ENCODE assay signal across 8 mouse cellular contexts in the genomic region with DNA sequence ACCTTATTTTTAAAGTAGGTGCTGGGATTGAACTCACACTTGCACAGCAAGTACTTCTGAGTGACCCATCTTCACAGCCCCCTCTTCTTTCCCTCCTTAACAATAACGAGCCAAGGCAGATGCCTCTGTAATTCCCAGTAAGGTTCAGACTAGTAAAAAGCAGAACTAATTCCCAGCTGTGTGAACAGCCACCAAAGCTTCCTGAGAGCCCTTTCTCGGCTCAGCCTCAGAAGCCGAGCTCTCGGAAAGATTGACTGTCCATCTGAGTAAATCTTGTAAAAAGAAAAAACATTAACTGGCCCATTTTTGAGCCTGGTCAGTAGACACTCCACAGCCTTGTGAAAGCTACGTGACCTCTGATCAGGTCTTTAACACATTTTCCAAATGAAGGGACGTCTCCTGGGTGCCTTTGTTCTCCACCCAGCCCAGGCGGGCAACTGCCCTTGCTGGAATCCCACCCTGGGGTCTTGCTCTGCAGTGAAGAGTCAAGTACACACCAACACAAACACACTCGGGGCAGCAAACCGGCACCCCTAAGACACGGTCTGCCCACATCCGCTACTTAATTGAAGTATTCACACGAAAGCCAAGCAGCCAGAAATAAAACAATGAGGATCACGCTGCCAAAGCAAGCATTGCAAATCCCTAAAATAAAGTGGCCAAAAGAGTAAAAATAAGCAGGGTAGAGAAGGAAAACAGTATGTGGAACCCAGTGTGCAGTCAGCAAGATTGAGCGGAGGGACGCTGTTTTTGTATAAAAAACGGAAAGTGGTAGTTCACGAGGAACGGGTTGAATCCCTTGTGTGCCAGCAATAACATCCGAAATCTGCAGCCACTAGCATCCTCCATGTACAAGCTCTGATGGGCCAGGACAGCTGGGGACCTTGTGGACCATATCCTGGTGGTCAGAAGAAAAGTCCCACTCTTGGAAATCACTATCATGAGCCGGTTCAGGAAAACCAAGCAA.
DNase-seq lines count a peak whose midpoint lies in the region; ATAC-seq lines count a peak whose summit lies in the region.

No protein-coding gene starts in this region.

- H3K4me3 ChIP-seq in heart, embryonic 14.5 days (ENCODE audit: control insufficient read depth in 1 of 2, insufficient read depth in 1 of 2, low read depth in 1 of 2, low read length in 2 of 2): no peak overlapping the region

- H3K27me3 ChIP-seq in heart, embryonic 14.5 days (ENCODE audit: control insufficient read depth, insufficient read depth, low read length): no peaks in the 10 kb centered on the region

- 0 out of 2 replicates have a peak, but pooled peaks have one; percentile 23 for ATAC-seq in common myeloid progenitor, adult 5-6 weeks (replicated peaks; ENCODE audit: low read depth, poor library complexity, severe bottlenecking)
- ATAC-seq in heart, embryonic 14.5 days (ENCODE audit: insufficient number of reproducible peaks, insufficient read depth, low FRiP score, low read depth): 0 out of 2 replicates have a peak, but pooled peaks have one; percentile 15
- ATAC-seq in megakaryocyte, adult 5-6 weeks (ENCODE audit: poor library complexity, severe bottlenecking): 0 out of 2 replicates have a peak, but pooled peaks have one; percentile 33
- ATAC-seq in megakaryocyte-erythroid progenitor cell, adult 5-6 weeks (replicated peaks; ENCODE audit: low FRiP score, low TSS enrichment, poor library complexity, severe bottlenecking): no peak

- H3K4me2 ChIP-seq in heart, embryonic 14.5 days (ENCODE audit: low read length): peak overlapping the region; percentile 38

- WGBS in heart, embryonic 14.5 days: 54% methylated on average over 20 of the region's 20 CpGs

- no peaks in the 10 kb centered on the region for H3K9me3 ChIP-seq in heart, embryonic 14.5 days (ENCODE audit: control insufficient read depth, low read length)

- peak; percentile 4 for DNase-seq in adrenal gland, postnatal 14 days
- no peak for DNase-seq in adrenal gland, postnatal 4 days (ENCODE audit: low spot score in 2 of 2)
- no peak for DNase-seq in thymus, postnatal 25 days
- no peak for DNase-seq in right cerebral cortex, postnatal 36 days (ENCODE audit: low spot score in 2 of 2)

- peaks cover 48 to 76% of the 10 kb centered on the region in 2 experiments for H3K4me1 ChIP-seq in heart, embryonic 14.5 days (ENCODE audit: control insufficient read depth in 2 of 2, insufficient read depth in 2 of 2, low read length in 2 of 2)

- no peaks in the 10 kb centered on the region for H3K36me3 ChIP-seq in heart, embryonic 14.5 days (ENCODE audit: control insufficient read depth, insufficient read depth, low read length)

- H3K27ac ChIP-seq in heart, embryonic 14.5 days (replicated peaks in 1 of 2; ENCODE audit: control insufficient read depth in 1 of 2, insufficient read depth in 1 of 2, low read depth in 2 of 2, low read length in 2 of 2): peak overlapping the region; percentile 68 to 74

- peak overlapping the region; percentile 31; the same call in 1 of the 2 replicates for H3K9ac ChIP-seq in heart, embryonic 14.5 days (ENCODE audit: low read length)
